In genomic region chr1:60611968-60612367, GRCm38 (mm10) we compare ENCODE assay signal across 11 mouse cellular contexts.
"Had no signal": no experiment of that assay in that cellular context is flagged by ENCODE, and none has a peak within 500 bp of the region (broad histone marks: within the 10 kb centered on the region; RNA-seq: fewer than 3 reads in every experiment).

No protein-coding gene starts in this region.

- H3K27ac ChIP-seq: intestine, embryonic 15.5 days; layer of hippocampus, adult 2 months; limb, embryonic 12.5 days; liver, embryonic 15.5 days; lung, embryonic 15.5 days; midbrain, embryonic 12.5 days had no signal

- H3K4me3 ChIP-seq: intestine, embryonic 15.5 days; layer of hippocampus, adult 2 months; limb, embryonic 12.5 days; liver, embryonic 15.5 days; lung, embryonic 15.5 days; midbrain, embryonic 12.5 days had no signal

- DNase-seq: kidney, adult 18-20 months; kidney, postnatal 10 days; kidney, postnatal 4 days; liver; right cerebral cortex, postnatal 14 days had no signal
